Mouse (Mus musculus) E14TG2a.4 (cell line): Measurements from ENCODE around the gene Nol9.

Experiments
- CTCF ChIP-seq: conservative IDR thresholded peaks from 2 replicates; pipeline ENCODE4 v1.5.1; 2014; ENCODE audit warnings: low read length
- NANOG ChIP-seq: IDR thresholded peaks from 2 replicates; pipeline ENCODE4 v1.6.1; 2014; ENCODE audit warnings: borderline replicate concordance, low read length, mixed read lengths
- POU5F1 ChIP-seq: IDR thresholded peaks from 2 replicates; pipeline ENCODE4 v1.6.1; 2014; ENCODE audit warnings: low read length, borderline replicate concordance

DNA sequence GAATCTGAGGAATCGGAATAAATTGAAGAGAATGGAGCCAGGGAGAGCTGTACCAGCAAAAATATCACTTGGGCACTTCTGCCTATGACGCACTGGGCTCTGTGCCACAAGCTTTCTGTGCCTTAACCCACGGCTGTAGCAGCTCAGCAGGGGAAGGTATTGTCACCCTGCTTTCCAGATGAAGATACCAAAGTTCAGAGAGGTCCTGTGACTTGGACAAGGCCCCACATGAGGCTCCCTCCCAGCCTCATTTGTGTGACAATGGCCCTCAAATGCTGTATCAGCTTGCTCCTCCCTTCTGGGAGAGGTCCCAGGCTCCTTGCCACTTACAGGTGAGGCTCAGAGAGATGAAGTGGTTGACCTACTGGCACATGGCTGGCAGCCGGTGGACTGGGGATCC, 49.0 kb downstream of the Nol9 start:
- no peak for TF ChIP-seq CTCF
- TF ChIP-seq POU5F1 = peak; percentile 30; the same call in 1 of the 2 replicates
- TF ChIP-seq NANOG = peak; percentile 7; the same call in 1 of the 2 replicates
